Mouse (Mus musculus) urinary bladder, postnatal 4 days (tissue): ENCODE data around the gene Iqsec2.

Experiments
- DNase-seq, 2 experiments: peaks; one replicate each; pipeline ENCODE4 v3.0.0; 2021 to 2022; ENCODE audit warnings: low spot score in 2 of 2

Iqsec2 gene

GRCm38 (mm10) chrX:152143941-152144741 lies at the start of gene Iqsec2:
TSS of gene Iqsec2 (plus strand) at chrX:152144268.
- no peak for DNase-seq

GRCm38 (mm10) chrX:152097572-152097971 lies 46.5 kb upstream of the Iqsec2 start:
- no peak for DNase-seq

- DNase-seq = no peak
These were observed 22.4 kb upstream of the Iqsec2 start for GRCm38 (mm10) chrX:152121687-152122086.

- DNase-seq = no peak
These were observed 13.3 kb upstream of the Iqsec2 start for GRCm38 (mm10) chrX:152130777-152131176.

GRCm38 (mm10) chrX:152132029-152132428 lies 12.0 kb upstream of the Iqsec2 start:
- DNase-seq = no peak

- no peak for DNase-seq
These were observed 8.9 kb upstream of the Iqsec2 start for GRCm38 (mm10) chrX:152135195-152135594.

GRCm38 (mm10) chrX:152144742-152145214 lies 710 bp downstream of the Iqsec2 start:
- DNase-seq = no peak

GRCm38 (mm10) chrX:152146150-152146549 lies 2.1 kb downstream of the Iqsec2 start:
- no peak for DNase-seq

- DNase-seq = no peak
These were observed 2.6 kb downstream of the Iqsec2 start for GRCm38 (mm10) chrX:152146691-152147090.

- DNase-seq = peak; percentile 47 to 70
These were observed 3.5 kb downstream of the Iqsec2 start for GRCm38 (mm10) chrX:152147451-152148116.

- no peak for DNase-seq
These were observed 4.6 kb downstream of the Iqsec2 start for GRCm38 (mm10) chrX:152148706-152149105.

- DNase-seq = no peak
These were observed 7.6 kb downstream of the Iqsec2 start for GRCm38 (mm10) chrX:152151709-152152108.

- no peak for DNase-seq
These were observed 14.2 kb downstream of the Iqsec2 start for GRCm38 (mm10) chrX:152158294-152158693.

- DNase-seq = no peak
These were observed 17.3 kb downstream of the Iqsec2 start for GRCm38 (mm10) chrX:152161404-152161803.

GRCm38 (mm10) chrX:152164061-152164460 lies 20.0 kb downstream of the Iqsec2 start:
- no peak for DNase-seq

- DNase-seq = no peak
These were observed 22.1 kb downstream of the Iqsec2 start for GRCm38 (mm10) chrX:152166161-152166560.

- no peak for DNase-seq
These were observed 24.5 kb downstream of the Iqsec2 start for GRCm38 (mm10) chrX:152168521-152168920.

GRCm38 (mm10) chrX:152171041-152172026 lies 27.3 kb downstream of the Iqsec2 start:
- DNase-seq = no peak

- DNase-seq = peak in 1 of 2 experiments; percentile 32
These were observed 28.4 kb downstream of the Iqsec2 start for GRCm38 (mm10) chrX:152172487-152172935.

GRCm38 (mm10) chrX:152175284-152175683 lies 31.2 kb downstream of the Iqsec2 start:
- DNase-seq = no peak

GRCm38 (mm10) chrX:152177897-152178296 lies 33.8 kb downstream of the Iqsec2 start:
- no peak for DNase-seq
